Mouse (Mus musculus) stomach, postnatal 0 days (tissue): ENCODE data around the gene Eed. TPM values are rescaled to one million over a fixed set of nuclear protein-coding genes. Genes with fewer than 3 reads are reported as not detected.
A peak's percentile ranks its signal among the peaks of the same experiment; 100 is the strongest.

Source experiments
- ATAC-seq: fragments of 200-750 bp; cut with Nextera tagmentation; 2 replicates; pipeline ENCODE4 v1.8.0; 2017; ENCODE audit not compliant: low FRiP score, low TSS enrichment
- DNase-seq: peaks from one replicate; pipeline ENCODE4 v3.0.0-alpha.2; 2016; ENCODE audit warnings: low spot score
- H3K27ac ChIP-seq: fragments of 300-500 bp; sonication (generic); replicated peaks from 2 replicates; pipeline ENCODE4 v1.5.1; 2014; ENCODE audit warnings: mild to moderate bottlenecking, control low read depth
- H3K27me3 ChIP-seq: fragments of 300-500 bp; sonication (generic); 2 replicates; pipeline ENCODE4 v1.6.1; 2014; ENCODE audit warnings: low read length; ENCODE audit not compliant: control insufficient read depth, insufficient read depth
- H3K36me3 ChIP-seq: fragments of 300-500 bp; sonication (generic); 2 replicates; pipeline ENCODE4 v1.6.1; 2014; ENCODE audit warnings: low read length, mixed read lengths; ENCODE audit not compliant: control insufficient read depth, insufficient read depth
- H3K4me1 ChIP-seq: fragments of 300-500 bp; sonication (generic); replicated peaks from 2 replicates; pipeline ENCODE4 v1.6.1; 2014; ENCODE audit warnings: antibody characterized with exemption; ENCODE audit not compliant: control insufficient read depth, insufficient read depth
- H3K4me2 ChIP-seq: fragments of 300-500 bp; sonication (generic); replicated peaks from 2 replicates; pipeline ENCODE4 v1.6.1; 2014; ENCODE audit warnings: low read depth, mild to moderate bottlenecking, control low read depth, moderate library complexity
- H3K4me3 ChIP-seq: fragments of 300-500 bp; sonication (generic); 2 replicates; pipeline ENCODE4 v1.5.1; 2014; ENCODE audit warnings: low read depth, low read length, control low read depth
- H3K9ac ChIP-seq: fragments of 300-500 bp; sonication (generic); 2 replicates; pipeline ENCODE4 v1.6.1; 2014; ENCODE audit warnings: mild to moderate bottlenecking, low read length, control low read depth, mixed read lengths
- H3K9me3 ChIP-seq: fragments of 300-500 bp; sonication (generic); 2 replicates; pipeline ENCODE4 v1.6.1; 2016; ENCODE audit warnings: low read length; ENCODE audit not compliant: control insufficient read depth
- CTCF ChIP-seq: IDR thresholded peaks from 2 replicates; pipeline ENCODE4 v1.5.1; 2016; ENCODE audit warnings: antibody characterized with exemption, low read depth, mild to moderate bottlenecking, moderate library complexity
- EP300 ChIP-seq: optimal IDR thresholded peaks from 2 replicates; pipeline ENCODE3; 2016; ENCODE audit warnings: antibody characterized with exemption
- WGBS: fragments of 180-500 bp; shearing (Covaris S2); extraction: QIAGEN DNeasy Blood & Tissue Kit; methylation state at CpG from one replicate; pipeline ENCODE4 v1.1.7; 2014; 5-methylcytosine and 5-hydroxymethylcytosine counted together
- polyA plus RNA-seq: library from polyadenylated mRNA; unstranded; fragments of >200 nt; fragmentation: Nextera tagmentation; extraction: Ambion mirVana; gene quantifications from 2 replicates; pipeline ENCODE4 v1.2.1, GENCODE M21; 2015

Gene Eed
- polyA plus RNA-seq, 1 experiment from 2014 or later: 35.7 TPM

DNA sequence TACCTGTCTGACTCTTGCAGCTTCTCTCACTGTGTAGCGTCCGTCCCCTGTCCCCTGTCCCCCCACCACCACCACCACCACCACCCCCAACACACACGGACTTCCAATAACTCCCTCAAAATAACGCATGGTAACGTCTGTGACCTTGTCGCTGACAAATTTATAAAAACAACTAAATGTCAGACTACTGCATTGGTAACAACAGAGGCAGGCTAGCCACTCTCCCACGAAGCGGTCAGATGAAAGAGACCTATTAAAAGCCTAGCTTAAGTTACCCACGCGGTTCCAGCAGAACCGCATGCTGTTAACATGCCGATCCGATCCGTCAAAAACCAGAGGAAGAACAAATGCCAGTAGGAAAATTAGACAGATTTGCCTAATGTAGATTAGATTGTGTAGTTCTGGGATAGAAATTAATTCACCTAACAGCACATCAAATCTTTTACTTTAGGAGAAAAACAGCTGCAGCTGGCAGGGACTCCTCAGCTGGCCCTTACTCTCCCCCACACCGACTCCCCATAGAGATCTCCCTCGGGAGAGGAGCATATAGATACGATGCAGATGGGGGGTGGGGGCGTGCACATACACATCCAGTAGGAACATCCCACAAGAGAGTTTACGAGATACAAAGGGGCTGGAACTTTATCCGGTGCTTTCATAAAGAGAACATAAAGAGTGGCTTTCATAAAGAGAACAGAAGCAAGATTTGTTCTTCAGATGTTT lies 71.7 kb downstream of the Eed start:
- ATAC-seq: no peak
- H3K4me3 ChIP-seq: no peak overlapping the region

DNA sequence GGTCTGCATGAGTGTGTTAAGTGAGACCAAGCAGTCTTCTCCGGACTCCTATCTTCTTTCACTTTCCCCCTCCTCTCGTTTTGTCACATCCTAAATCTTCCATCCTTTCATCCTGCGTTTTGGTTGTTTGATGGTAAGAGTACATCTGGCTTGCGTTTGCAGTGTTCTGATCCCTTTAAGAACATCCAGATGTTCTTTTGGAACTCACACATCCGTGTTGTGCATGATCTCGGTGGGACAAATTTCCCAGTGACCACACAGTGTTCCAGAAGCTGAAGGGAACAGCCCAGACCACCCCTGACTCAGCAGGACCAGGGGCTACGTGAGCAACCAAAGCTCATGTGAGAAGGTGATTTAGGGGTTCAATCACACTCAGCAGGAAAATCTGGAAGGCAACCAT lies 72.4 kb downstream of the Eed start:
- ATAC-seq (no peak), DNase-seq (no peak)
- H3K36me3 ChIP-seq: no peaks in the 10 kb centered on the region
- H3K27ac ChIP-seq: no peak overlapping the region
- no peak for TF ChIP-seq EP300
- no peak overlapping the region for H3K4me2 ChIP-seq
- 52% methylated on average over 7 of the region's 7 CpGs for WGBS
- no peak overlapping the region for H3K4me3 ChIP-seq
- H3K9ac ChIP-seq: no peak overlapping the region
- H3K27me3 ChIP-seq: no peaks in the 10 kb centered on the region
- no peaks in the 10 kb centered on the region for H3K4me1 ChIP-seq
- no peaks in the 10 kb centered on the region for H3K9me3 ChIP-seq

More for the DNA sequence above, 71.7 kb downstream of the Eed start:
- no peak for DNase-seq
- H3K27me3 ChIP-seq: no peaks in the 10 kb centered on the region
- TF ChIP-seq CTCF (no peak), EP300 (no peak)
- no peaks in the 10 kb centered on the region for H3K4me1 ChIP-seq
- H3K36me3 ChIP-seq: no peaks in the 10 kb centered on the region
- no peak overlapping the region for H3K9ac ChIP-seq
- H3K27ac ChIP-seq: no peak overlapping the region
- no peaks in the 10 kb centered on the region for H3K9me3 ChIP-seq
- WGBS: 70% methylated on average over 20 of the region's 20 CpGs
- H3K4me2 ChIP-seq: no peak overlapping the region

- Histone ChIP-seq H3K9me3 (no peaks in the 10 kb centered on the region), H3K4me2 (no peak overlapping the region), H3K27ac (no peak overlapping the region), H3K9ac (no peak overlapping the region), H3K4me1 (no peaks in the 10 kb centered on the region), H3K36me3 (no peaks in the 10 kb centered on the region), H3K4me3 (no peak overlapping the region), H3K27me3 (no peaks in the 10 kb centered on the region)
- ATAC-seq (peak; percentile 47; the same call in 1 of the 2 replicates), DNase-seq (peak; percentile 73)
- TF ChIP-seq EP300: no peak
- TF ChIP-seq CTCF: peak; percentile 93
- 25% methylated on average over 8 of the region's 8 CpGs for WGBS
Measured at GRCm38 (mm10) chr7:89907950-89908349, 72.8 kb downstream of the Eed start.

Other genes with a start within 250 kb of the Eed start
- gene Ccdc81, start 77.4 kb downstream of the Eed start, polyA plus RNA-seq: 0.04 and 0.05 TPM in 2 replicates
- 69.2 and 72.8 TPM in 2 replicates for gene Hikeshi, start 39.8 kb downstream of the Eed start, polyA plus RNA-seq
- gene Picalm, start 149.2 kb upstream of the Eed start, polyA plus RNA-seq: 25.1 and 25.3 TPM in 2 replicates